Mouse (Mus musculus) thymus, adult 2 months (tissue): ENCODE data around the gene Bsn. TPM values are rescaled to one million over a fixed set of nuclear protein-coding genes. Genes with fewer than 3 reads are reported as not detected.
A peak's percentile ranks its signal among the peaks of the same experiment; 100 is the strongest.

ENCODE experiments used
- DNase-seq: peaks from one replicate; pipeline ENCODE4 v3.0.0; 2021
- H3K27ac ChIP-seq: fragments of 200-500 bp; 2 replicates; pipeline ENCODE4 v1.5.1; 2012; ENCODE audit warnings: low read length, control low read depth; ENCODE audit not compliant: control insufficient read depth, insufficient read depth
- H3K27me3 ChIP-seq: fragments of 200-500 bp; 2 replicates; pipeline ENCODE4 v1.6.1; 2012; ENCODE audit warnings: mild to moderate bottlenecking, low read length, moderate library complexity, mixed read lengths; ENCODE audit not compliant: control insufficient read depth, insufficient read depth
- H3K36me3 ChIP-seq: fragments of 200-500 bp; 2 replicates; pipeline ENCODE4 v1.6.1; 2012; ENCODE audit warnings: mild to moderate bottlenecking, low read length, moderate library complexity; ENCODE audit not compliant: control insufficient read depth, insufficient read depth
- H3K4me1 ChIP-seq: fragments of 200-500 bp; replicated peaks from 2 replicates; pipeline ENCODE4 v1.6.1; 2012; ENCODE audit warnings: low read length; ENCODE audit not compliant: control insufficient read depth, insufficient read depth
- H3K4me3 ChIP-seq: fragments of 200-500 bp; 2 replicates; pipeline ENCODE4 v1.5.1; 2012; ENCODE audit warnings: mild to moderate bottlenecking, low read length, control low read depth, moderate library complexity; ENCODE audit not compliant: control insufficient read depth, insufficient read depth
- CTCF ChIP-seq: fragments of 200-500 bp; IDR thresholded peaks from 2 replicates; pipeline ENCODE4 v1.5.1; 2012; ENCODE audit warnings: mild to moderate bottlenecking, control low read depth, low read length, moderate library complexity, borderline replicate concordance; ENCODE audit not compliant: control insufficient read depth, poor library complexity, insufficient read depth; ENCODE audit errors: extremely low read depth
- POLR2A ChIP-seq: fragments of 200-500 bp; IDR thresholded peaks from 2 replicates; pipeline ENCODE4 v1.6.1; 2012; ENCODE audit warnings: mild to moderate bottlenecking, low read length, control low read depth, moderate library complexity; ENCODE audit not compliant: control insufficient read depth, poor library complexity, insufficient read depth; ENCODE audit errors: extremely low read depth
- WGBS: fragments of 180-500 bp; shearing (Covaris S2); methylation state at CpG from one replicate; pipeline ENCODE4 v1.1.7; 2018; 5-methylcytosine and 5-hydroxymethylcytosine counted together
- polyA plus RNA-seq: library from polyadenylated mRNA; depleted of rRNA; stranded (reverse); fragments of >200 nt; gene quantifications from 2 replicates; pipeline ENCODE4 v1.2.3, GENCODE M21; 2012

The Bsn gene
- polyA plus RNA-seq, 1 experiment: 2.6 TPM

DNA sequence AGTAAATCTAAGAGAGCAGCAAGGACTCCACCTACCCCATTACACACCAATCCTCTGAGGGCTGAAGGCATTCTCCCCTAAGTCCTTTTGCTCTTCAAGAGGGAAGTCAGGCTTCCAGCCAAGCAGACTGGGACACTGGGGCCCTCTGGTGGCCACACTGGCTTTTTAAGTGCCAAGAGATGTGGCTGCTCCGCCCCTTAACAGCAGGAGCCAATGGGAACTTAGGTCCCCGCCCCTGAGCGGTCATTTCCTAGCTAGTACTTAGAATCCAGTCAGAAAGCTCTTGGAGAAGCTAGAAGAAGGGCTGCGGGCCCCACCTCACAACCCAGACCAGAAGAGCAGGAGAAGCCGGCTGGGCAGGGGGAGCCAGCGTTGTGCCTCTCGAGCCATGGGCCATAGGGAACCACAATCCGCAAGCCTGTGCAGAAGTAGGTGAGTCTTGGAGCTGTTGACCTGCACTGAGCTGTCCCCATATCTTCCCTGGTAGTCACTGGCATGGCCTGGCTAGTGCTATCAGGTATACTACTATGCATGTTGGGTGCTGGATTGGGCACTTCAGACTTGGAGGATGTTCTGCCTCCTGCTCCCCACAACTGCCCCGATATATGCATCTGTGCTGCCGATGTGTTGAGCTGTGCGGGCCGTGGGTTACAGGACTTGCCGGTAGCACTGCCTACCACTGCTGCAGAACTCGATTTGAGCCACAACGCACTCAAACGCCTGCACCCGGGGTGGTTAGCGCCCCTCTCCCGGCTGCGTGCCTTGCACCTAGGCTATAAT, 137.1 kb downstream of the Bsn start, which contains the start of gene Amigo3:
TSS of gene Amigo3 (plus strand) at position 275 of the 780 bp plus-strand sequence.
- 60% methylated on average over 20 of the region's 20 CpGs for WGBS
- H3K4me1 ChIP-seq: peaks cover 15% of the 10 kb centered on the region
- peaks cover 11% of the 10 kb centered on the region for H3K36me3 ChIP-seq
- TF ChIP-seq CTCF (peak; percentile 90), POLR2A (no peak)
- peak; percentile 96 for DNase-seq
- H3K4me3 ChIP-seq: no peak within 1 kb of the TSS
- no peak within 1 kb of the TSS for H3K27ac ChIP-seq
- H3K27me3 ChIP-seq: no peaks in the 10 kb centered on the region

GRCm38 (mm10) chr9:108052411-108052810, 137.8 kb downstream of the Bsn start:
- peaks cover 18% of the 10 kb centered on the region for H3K4me1 ChIP-seq
- no peak overlapping the region for H3K27ac ChIP-seq
- 77% methylated on average over 7 of the region's 7 CpGs for WGBS

DNA sequence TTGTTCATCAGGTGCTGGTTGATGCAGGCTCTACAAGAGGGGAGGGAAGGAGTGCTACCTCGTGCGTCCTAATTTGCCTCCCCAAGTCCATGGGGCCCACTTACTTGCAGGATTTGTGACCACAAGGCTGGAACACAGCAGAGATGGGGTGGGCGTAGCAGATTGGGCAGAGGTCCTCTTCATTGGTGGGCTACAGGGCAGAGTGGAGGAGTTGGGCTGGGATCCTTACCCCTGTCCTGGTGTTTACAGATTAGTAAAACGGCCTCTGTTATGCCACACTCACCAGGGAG, 138.3 kb downstream of the Bsn start:
- Histone ChIP-seq H3K4me3 (no peak overlapping the region), H3K27me3 (no peaks in the 10 kb centered on the region), H3K36me3 (peaks cover 11% of the 10 kb centered on the region), H3K27ac (no peak overlapping the region), H3K4me1 (peaks cover 18% of the 10 kb centered on the region)
- WGBS: 86% methylated on average over 4 of the region's 4 CpGs
- no peak for DNase-seq
- TF ChIP-seq POLR2A (no peak), CTCF (no peak)

More at GRCm38 (mm10) chr9:108052411-108052810, 137.8 kb downstream of the Bsn start:
- TF ChIP-seq CTCF (no peak), POLR2A (no peak)
- Histone ChIP-seq H3K4me3 (no peak overlapping the region), H3K36me3 (peaks cover 11% of the 10 kb centered on the region), H3K27me3 (no peaks in the 10 kb centered on the region)
- DNase-seq: no peak

DNA sequence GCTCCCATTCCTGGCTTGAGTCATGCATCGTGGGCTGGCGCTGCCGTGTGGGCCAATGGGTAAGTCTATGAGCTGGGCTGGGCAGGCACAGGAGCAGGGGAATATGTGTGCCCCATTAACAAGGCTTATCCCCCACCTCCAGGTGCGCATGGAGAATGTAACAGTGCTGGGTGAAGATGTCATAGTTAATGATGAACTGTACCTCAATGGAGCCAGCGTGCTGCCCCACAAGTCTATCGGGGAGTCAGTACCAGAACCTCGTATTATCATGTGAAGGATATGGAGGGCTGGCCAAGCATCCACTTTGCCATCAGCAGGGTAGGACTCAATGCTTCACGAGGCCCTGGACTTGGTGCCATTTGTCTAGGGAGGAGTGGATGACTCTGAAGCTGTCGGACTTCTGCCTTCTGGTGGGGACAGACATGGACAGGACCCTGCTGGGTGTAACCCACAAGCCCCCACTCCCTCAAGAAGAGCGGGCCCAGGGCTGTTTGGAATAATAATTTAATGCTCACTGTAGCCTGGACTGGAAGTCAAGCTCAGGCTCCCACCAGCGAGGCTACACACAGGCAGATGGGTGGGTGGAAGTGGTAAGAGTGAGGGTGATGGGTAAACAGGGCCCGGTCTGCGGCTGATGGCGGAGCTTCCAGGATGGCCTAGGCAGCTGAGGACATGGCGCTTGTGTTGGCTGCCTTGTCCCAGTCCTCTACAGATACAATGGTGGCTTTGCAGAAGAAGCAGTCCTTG, 138.8 kb downstream of the Bsn start:
- 97% methylated on average over 15 of the region's 15 CpGs for WGBS
- no peaks in the 10 kb centered on the region for H3K27me3 ChIP-seq
- no peak for TF ChIP-seq CTCF
- TF ChIP-seq POLR2A: no peak
- no peak overlapping the region for H3K27ac ChIP-seq
- H3K4me3 ChIP-seq: no peak overlapping the region
- H3K4me1 ChIP-seq: peaks cover 18% of the 10 kb centered on the region
- peaks cover 9% of the 10 kb centered on the region for H3K36me3 ChIP-seq
- no peak for DNase-seq

GRCm38 (mm10) chr9:108049561-108050251, 140.5 kb downstream of the Bsn start:
- H3K4me3 ChIP-seq: peak overlapping the region; percentile 58

GRCm38 (mm10) chr9:108049016-108049455, 141.1 kb downstream of the Bsn start, which contains the start of gene Gmppb:
Gmppb (plus strand) TSS chr9:108049242.
- 0% methylated on average over 37 of the region's 39 CpGs for WGBS
- Histone ChIP-seq H3K4me3 (peak within 1 kb of the TSS; percentile 58), H3K4me1 (peaks cover 18% of the 10 kb centered on the region), H3K27ac (no peak within 1 kb of the TSS), H3K27me3 (no peaks in the 10 kb centered on the region), H3K36me3 (peaks cover 21% of the 10 kb centered on the region)
- TF ChIP-seq CTCF (no peak; the same call in 1 of the 2 replicates), POLR2A (peak; percentile 61)
- peak; percentile 91 for DNase-seq

More at GRCm38 (mm10) chr9:108049561-108050251, 140.5 kb downstream of the Bsn start:
- no peak overlapping the region for H3K27ac ChIP-seq
- DNase-seq: peak; percentile 13
- TF ChIP-seq POLR2A (no peak), CTCF (no peak)
- H3K4me1 ChIP-seq: peaks cover 18% of the 10 kb centered on the region
- WGBS: 46% methylated on average over 15 of the region's 15 CpGs
- no peaks in the 10 kb centered on the region for H3K27me3 ChIP-seq
- peaks cover 18% of the 10 kb centered on the region for H3K36me3 ChIP-seq
